Mouse (Mus musculus) heart, postnatal 0 days (tissue): ENCODE data around the gene Tmem151b.

ENCODE experiments used
- CTCF ChIP-seq: IDR thresholded peaks from 2 replicates; pipeline ENCODE4 v1.5.1; 2016; ENCODE audit warnings: antibody characterized with exemption, control low read depth, low read depth
- EP300 ChIP-seq: IDR thresholded peaks from 2 replicates; pipeline ENCODE4 v1.6.1; 2016; ENCODE audit warnings: antibody characterized with exemption, low read depth

DNA sequence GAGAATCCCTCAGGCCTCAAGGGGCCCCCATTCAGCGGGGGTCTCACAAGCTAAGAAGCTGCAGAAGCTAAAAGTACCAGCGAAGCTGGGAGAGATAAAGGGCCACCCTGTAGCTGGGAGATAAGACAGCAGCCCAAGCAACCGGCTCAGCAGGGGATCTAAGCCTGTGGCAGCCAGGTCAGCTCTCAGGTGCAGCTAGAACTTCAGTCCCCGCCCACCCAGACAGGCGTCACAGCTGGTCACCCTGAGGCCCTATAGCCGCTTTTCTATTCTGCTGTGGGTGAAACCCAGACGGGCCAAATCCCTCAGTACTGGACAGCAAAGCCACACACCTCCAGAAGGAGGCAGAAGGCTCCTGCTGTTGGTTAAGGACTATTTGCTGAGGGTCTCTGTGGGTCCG lies 44.0 kb upstream of the Tmem151b start:
- TF ChIP-seq CTCF: peak; percentile 21
- TF ChIP-seq EP300: no peak
